Mouse (Mus musculus): ENCODE data around the gene Hip1r. TPM values are rescaled to one million over a fixed set of nuclear protein-coding genes. Genes with fewer than 3 reads are reported as not detected.

The Hip1r gene
- polyA plus RNA-seq, 1 experiment = 23.1 TPM

DNA sequence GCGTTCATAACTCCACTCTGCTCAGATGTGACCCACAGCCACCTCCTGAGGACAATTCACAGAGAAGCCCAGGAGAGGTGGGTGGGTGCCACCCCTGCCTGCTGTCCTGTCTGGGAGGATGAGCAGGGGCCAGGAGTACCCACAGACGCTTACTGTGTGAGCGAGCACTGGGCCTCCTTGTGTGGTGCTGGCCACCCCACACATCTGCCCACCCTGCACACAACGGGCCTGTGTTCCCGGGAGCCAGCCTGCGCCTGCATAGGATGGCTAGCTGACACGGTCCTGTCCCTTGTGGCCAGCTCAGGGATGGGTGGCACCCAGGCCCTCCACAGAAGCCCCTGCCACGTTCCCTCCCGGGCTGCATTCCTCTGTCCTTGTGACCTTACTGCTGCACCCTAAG is 12.0 kb downstream of the Hip1r start:
- TF ChIP-seq GATA1 (IDR thresholded peaks at IDR 0.05; ENCODE audit: low read length) = no peak

DNA sequence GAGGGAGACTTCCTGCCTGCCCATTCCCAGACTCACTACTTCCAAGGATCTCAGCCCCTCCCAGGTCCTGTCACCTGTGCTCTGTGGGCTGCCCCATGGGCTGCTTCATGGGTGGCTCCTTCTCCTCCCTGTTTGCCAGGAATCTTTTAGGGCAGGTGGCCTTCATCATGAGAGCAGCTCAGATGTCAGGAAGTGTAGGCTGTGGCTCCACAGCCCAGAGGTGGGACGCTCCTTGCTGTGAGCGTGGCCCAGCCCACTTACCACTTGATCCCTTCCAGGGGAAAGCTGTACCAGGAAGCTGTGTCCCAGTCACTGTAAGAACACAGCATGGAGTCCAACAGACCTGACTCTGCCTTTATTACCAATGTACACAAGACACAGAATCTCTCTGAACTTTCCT is 13.5 kb downstream of the Hip1r start:
- TF ChIP-seq GATA1 (IDR thresholded peaks at IDR 0.05; ENCODE audit: low read length) = no peak

DNA sequence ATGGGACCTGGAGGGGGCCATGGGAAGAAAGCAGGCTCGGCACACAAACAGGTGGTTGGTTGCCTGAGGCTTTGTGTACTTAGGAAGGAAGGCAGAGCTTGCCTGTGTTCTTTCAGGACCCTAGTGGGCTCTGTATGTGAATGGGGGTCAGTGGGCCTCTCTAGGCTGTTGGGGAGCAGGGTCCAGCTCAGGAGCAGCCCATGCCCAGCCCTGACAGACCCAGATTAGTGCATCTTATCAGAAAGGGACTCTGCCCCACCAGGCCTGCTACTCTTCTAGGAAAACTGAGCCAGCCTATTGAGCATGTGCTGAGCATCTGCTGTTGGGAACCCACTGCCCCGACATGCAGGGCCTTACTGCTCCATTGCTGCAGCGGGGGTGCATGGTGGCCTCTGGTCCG is 14.1 kb downstream of the Hip1r start:
- TF ChIP-seq GATA1 (IDR thresholded peaks at IDR 0.05; ENCODE audit: low read length) = no peak

DNA sequence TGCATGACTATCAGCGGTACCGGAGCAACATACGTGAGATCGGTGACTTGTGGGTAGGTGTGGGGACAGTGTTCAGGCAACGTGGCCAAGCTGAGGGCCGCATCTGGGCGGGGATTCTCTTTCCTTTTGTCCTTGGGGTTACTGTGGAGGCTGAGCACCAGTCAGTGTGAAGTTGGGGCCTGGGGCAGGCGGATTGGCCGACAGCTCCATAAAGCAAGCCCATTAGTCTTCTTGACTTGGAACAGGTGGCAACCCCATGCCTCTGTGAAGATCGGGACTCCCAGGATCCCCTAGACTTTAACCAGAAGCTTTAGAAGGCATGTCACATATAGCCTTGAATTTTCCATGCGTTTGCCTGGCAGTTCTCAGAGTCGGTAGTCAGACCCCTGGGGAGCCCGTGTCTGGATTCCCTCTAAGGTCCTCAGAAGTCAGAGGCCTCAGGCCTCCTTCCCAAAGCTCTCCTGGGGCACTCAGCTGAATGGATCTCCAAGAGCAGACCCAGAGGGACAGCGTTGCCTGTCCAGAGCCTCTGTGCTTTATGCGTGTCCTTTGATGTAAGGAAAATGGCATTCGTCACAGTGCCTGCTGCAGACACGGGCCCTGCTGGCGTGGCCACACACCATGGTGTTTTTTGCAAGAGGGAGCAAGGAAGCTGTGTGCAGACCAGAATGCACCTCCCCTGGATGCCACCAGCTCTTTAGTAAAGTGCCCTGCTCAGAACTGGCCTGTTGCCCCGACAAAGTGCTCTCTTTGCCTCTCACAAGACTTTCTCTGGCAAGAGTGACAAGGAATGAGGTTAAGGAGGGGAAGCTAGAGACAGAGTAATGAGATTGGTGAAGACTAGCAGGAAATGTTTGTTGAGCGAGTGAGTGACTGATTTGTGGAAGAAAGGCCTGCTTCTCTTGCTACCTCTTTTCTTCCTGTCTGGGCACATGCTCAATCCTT is 16.8 kb downstream of the Hip1r start:
- TF ChIP-seq GATA1 (IDR thresholded peaks at IDR 0.05; ENCODE audit: low read length) = no peak

DNA sequence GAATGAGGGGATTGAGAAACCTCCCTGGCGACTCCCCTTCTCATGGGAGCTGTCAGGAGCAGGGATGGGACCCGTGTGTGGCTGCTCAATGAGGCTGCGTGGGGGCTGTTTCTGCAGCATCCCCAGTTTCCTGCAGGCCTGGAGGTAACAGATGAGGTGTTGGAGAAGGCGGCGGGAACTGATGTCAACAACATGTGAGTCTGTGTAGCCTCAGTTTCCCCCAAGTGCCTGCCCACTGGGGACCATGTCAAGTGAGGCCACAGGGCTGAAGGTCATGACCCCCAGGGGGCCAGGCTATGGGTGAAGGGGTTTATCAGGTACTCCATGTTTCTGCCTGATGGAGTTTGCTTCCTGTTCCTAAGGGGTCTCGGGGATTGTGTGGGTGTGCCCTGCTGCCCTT is 17.9 kb downstream of the Hip1r start:
- no peak for TF ChIP-seq GATA1 (IDR thresholded peaks at IDR 0.05; ENCODE audit: low read length)

DNA sequence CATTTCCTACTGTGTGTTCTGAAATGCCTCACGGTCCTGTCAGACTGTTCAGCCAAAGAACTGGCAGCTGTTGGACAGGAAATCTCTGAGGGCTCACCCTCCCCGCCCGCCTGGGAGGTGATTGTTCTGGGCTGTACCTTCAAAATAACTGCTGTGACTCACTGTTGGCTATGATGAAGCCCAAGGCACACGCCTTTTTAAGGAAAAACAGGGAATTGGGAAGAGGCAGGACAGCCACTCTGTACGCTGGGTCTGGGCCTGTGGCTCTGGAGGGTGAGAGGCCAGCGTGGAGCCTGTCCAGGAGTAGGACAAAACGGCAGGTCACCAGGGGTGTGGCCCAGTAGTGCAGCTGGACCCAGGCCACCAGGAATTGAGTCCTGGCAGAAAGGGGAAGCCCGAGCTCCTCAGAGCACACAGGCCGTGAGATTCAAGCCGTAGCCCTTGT is 18.8 kb downstream of the Hip1r start:
- no peak for TF ChIP-seq GATA1 (IDR thresholded peaks at IDR 0.05; ENCODE audit: low read length)

DNA sequence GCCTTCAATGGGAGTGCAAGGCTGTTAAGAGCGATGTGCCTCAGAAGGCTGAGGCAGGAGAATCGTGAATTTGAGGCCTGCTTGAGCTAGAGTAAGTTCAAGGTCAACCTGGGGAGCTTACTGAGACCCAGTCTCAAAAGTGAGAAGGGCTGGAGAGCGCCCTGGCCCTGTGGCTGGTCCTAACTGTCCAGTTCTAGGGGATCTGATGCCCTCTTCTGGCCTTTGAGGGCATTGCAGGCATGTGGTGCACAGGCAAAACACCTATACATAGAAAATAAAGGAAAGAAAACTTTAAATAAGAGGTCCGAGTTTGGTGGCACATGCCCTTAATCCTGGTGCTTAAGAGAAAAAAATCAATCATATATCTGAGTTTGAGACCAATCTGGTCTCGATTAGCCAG is 19.4 kb downstream of the Hip1r start:
- TF ChIP-seq GATA1 (IDR thresholded peaks at IDR 0.05; ENCODE audit: low read length) = no peak

DNA sequence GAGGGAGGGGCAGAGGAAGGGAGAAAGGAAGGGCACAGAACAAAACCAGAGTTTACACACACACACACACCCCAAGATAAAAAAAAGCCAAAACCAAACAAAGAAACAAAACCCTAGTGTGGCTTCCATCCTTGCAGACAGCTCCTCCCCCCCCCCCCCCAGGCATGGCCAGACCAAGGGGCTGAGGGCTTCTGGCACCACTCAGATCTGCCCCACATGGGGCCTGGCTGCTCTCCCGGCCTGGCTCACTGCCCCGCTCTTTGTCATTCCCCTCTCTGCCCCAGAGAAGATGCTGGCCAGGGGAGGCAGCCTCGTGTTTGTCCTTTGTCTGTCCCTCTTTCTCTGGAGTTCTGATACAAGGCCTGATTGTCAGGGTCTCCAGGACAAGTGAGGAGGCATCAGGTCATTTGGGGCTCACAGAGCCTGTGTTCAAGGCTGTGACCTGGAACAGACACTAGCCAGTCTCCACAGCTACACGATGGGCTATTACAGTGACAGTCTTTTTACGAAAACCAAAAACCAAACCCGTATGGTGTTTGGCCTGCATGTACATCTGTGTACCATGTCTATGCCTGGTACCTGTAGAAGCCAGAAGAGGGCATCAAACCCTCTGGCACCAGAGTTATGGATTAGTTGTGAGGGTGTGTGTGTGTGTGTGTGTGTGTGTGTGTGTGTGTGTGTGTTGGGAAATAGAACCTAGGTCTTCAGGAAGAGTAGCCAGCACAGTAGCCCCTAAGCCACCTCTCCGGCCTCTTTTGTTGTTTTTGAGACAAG is 20.0 kb downstream of the Hip1r start:
- no peak for TF ChIP-seq GATA1 (IDR thresholded peaks at IDR 0.05; ENCODE audit: low read length)

DNA sequence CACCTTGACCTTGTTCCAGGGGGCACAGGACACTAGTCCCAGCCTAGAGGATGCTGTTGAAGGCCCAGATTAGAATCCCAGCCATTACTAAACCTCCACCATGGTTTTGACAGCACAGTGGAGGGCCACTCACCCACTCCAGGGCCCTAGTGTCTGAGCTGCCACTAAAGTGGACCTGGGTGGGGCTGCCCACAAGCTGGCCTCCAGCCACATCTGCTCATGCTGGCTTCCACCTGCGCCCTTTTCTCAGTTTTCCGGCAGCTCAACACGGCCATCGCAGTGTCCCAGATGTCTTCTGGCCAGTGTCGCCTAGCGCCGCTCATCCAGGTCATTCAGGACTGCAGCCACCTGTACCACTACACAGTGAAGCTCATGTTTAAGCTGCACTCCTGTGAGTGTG is 21.0 kb downstream of the Hip1r start:
- no peak for TF ChIP-seq GATA1 (IDR thresholded peaks at IDR 0.05; ENCODE audit: low read length)

DNA sequence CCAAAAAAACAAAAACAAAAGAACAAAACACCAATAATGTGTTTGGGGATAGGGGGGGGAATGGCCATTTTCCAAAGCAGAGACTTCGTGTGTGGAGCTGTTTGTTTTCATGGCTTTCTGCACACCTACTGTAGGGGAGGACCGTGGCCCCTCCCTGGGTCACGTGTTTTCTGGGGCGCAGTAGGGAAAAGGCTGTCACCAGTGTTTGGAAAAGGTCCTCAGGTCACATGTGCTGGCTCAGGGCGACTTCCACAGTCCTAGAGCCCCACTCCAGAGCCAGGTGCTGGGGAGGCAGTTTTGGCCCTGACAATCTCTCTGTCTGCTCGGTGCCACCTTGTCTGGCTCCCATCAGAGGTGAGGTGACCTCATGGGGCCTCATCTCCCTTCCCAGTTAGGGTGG is 22.0 kb downstream of the Hip1r start:
- TF ChIP-seq GATA1 (IDR thresholded peaks at IDR 0.05; ENCODE audit: low read length) = no peak

DNA sequence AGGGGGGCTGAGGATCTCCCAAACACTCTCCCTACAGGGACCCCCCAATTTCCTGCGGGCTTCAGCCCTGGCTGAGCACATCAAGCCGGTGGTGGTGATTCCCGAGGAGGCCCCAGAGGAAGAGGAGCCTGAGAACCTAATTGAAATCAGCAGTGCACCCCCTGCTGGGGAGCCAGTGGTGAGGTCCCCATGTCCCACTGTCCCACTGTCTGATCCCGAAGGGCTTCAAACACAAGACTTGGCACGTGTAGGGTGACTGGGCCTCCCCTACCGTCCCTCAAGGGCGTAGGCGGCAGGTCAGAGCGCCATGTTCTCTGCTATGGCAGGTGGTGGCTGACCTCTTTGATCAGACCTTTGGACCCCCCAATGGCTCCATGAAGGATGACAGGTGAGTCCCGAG is 22.8 kb downstream of the Hip1r start:
- no peak for TF ChIP-seq GATA1 (IDR thresholded peaks at IDR 0.05; ENCODE audit: low read length)

DNA sequence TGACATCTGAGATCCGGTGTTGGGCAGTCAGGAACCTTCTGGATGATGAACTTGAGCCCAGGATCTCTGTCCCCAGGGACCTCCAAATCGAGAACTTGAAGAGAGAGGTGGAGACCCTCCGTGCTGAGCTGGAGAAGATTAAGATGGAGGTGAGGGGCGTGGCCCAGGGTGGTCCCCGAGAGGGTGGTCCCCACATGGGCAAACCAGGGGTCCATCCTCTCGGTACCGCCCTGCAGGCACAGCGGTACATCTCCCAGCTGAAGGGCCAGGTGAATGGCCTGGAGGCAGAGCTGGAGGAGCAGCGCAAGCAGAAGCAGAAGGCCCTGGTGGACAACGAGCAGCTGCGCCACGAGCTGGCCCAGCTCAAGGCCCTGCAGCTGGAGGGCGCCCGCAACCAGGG is 23.3 kb downstream of the Hip1r start:
- no peak for TF ChIP-seq GATA1 (IDR thresholded peaks at IDR 0.05; ENCODE audit: low read length)

DNA sequence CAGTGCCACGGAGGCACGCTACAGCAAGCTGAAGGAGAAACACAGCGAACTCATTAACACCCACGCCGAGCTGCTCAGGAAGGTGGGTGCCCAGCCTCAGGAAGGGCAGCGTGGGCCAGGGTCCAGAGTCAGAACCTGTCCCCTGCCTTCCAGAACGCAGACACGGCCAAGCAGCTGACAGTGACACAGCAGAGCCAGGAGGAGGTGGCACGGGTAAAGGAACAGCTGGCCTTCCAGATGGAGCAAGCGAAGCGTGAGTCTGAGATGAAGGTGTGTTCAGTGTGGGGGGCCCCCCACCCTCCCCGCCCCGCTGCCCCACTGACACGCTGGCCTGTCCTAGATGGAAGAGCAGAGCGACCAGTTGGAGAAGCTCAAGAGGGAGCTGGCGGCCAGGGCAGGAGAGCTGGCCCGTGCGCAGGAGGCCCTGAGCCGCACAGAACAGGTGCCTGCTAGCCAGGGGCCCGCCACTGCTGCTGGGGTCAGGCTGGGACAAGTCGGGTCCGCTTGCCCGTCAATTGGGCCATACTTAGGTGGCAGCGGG is 23.9 kb downstream of the Hip1r start:
- TF ChIP-seq GATA1 (IDR thresholded peaks at IDR 0.05; ENCODE audit: low read length) = no peak

DNA sequence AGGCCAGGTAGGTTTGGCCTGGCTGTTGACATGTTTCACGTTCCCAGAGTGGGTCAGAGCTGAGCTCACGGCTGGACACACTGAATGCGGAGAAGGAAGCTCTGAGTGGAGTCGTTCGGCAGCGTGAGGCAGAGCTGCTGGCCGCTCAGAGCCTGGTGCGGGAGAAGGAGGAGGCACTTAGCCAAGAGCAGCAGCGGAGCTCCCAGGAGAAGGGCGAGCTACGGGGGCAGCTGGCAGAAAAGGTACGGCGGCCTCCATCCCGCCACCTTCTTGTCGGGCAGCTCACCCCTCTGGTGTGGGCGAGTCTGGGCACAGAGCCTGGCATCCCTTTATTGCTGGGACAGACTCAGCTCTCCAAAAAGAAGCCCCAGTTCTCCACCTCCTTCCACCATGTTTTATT is 24.4 kb downstream of the Hip1r start:
- no peak for TF ChIP-seq GATA1 (IDR thresholded peaks at IDR 0.05; ENCODE audit: low read length)

DNA sequence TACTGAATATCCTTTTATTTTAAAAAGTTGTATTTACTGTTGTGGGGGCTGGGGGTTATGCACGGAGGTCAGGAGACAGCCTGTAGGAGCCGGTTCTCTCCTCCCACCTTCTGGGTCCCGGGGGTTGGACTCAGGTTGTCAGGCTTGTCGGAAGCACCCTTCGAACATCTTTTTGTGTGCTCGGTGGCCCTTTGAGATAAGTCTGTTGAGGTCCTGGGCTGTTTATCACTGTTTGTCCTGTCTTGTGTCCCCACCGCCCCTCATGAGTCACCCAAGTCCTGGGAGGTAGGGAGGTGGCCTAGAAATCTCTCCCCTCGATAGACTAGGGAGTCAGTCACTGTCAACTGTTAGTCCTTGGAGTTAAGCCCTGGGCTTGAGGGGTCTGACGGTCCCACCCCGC is 24.9 kb downstream of the Hip1r start:
- TF ChIP-seq GATA1 (IDR thresholded peaks at IDR 0.05; ENCODE audit: low read length) = no peak

DNA sequence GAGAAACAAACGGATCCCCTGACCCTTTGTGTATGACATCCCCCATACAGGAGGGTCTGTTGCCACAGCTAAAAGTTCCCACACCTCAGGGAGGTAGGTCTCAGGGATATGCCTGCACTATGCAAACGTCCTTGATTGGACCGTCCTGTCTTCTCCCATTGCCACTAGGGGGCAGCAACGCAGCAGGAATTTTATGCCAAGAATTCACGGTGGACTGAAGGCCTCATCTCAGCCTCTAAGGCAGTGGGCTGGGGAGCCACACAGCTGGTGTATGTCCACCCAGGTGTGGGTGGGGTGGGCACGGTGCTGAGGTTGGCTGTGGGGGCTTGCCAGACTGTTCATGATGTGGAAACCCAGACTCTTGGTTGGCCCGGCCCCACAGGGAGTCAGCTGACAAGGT is 27.4 kb downstream of the Hip1r start:
- no peak for TF ChIP-seq GATA1 (IDR thresholded peaks at IDR 0.05; ENCODE audit: low read length)

Data from G1E-ER4 (cell line).